Mouse (Mus musculus): ENCODE data around the gene Gramd1c. TPM values are rescaled to one million over a fixed set of nuclear protein-coding genes. Genes with fewer than 3 reads are reported as not detected.

The Gramd1c gene
- polyA plus RNA-seq, 1 experiment from 2014 or later, result 3.4 TPM

DNA sequence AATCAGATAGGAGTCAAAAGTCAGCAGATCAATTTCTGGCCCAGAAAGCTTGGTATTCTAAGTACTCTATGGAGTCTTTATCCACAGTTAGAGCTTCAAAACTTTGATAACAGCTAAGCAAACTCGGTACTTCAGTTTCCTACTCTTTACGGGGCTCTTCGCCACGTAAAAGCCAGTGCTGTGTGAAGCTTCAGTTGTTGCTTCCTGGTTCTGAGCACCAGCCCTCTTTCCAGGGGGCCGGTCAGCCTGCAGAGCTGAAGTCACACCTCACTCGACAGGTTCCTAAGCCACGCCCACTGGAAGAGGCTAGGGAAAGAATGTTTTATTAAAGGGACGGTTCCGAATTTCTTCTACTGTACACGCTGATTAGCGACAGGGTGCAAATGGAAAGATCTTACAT lies 47.0 kb downstream of the Gramd1c start:
- ATAC-seq (ENCODE audit: low FRiP score, low read depth), result no peak
- H3K4me2 ChIP-seq, result peak overlapping the region; percentile 25
- no peaks in the 10 kb centered on the region for H3K9me3 ChIP-seq
- H3K27me3 ChIP-seq, result no peaks in the 10 kb centered on the region
- H3K36me3 ChIP-seq, result no peaks in the 10 kb centered on the region
- H3K27ac ChIP-seq (replicated peaks), result no peak overlapping the region
- H3K9ac ChIP-seq, result no peak overlapping the region
- no peak overlapping the region for H3K4me3 ChIP-seq
- H3K4me1 ChIP-seq (replicated peaks), result no peaks in the 10 kb centered on the region
- 28% methylated on average over 11 of the region's 11 CpGs for WGBS

GRCm38 (mm10) chr16:44015416-44016158 lies 47.6 kb downstream of the Gramd1c start:
- Histone ChIP-seq H3K4me3 (no peak overlapping the region), H3K27me3 (no peaks in the 10 kb centered on the region), H3K4me2 (peak overlapping the region; percentile 25), H3K4me1 (replicated peaks) (no peaks in the 10 kb centered on the region), H3K27ac (replicated peaks) (no peak overlapping the region), H3K36me3 (no peaks in the 10 kb centered on the region), H3K9me3 (no peaks in the 10 kb centered on the region), H3K9ac (no peak overlapping the region)
- ATAC-seq (ENCODE audit: low FRiP score, low read depth), result no peak
- 75% methylated on average over 16 of the region's 16 CpGs for WGBS

DNA sequence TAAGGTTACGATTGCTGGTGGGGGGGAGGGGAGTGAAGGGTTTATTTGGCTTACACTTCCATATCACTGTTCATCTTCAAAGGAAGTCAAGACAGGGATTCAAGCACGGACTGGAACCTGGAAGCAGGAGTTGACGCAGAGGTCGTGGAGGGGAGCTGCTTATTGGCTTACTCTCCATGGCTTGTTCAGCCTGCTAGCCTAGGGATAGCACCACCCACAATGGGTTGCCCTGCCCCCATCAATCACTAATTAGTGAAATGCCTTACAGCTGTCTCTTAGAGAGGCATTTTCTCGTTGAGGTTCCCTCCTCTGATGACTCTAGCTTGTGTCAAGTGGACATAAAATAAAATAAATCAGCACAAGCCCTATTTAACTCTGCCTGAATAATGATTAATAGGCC lies 52.1 kb downstream of the Gramd1c start:
- 71% methylated on average over 5 of the region's 5 CpGs for WGBS

DNA sequence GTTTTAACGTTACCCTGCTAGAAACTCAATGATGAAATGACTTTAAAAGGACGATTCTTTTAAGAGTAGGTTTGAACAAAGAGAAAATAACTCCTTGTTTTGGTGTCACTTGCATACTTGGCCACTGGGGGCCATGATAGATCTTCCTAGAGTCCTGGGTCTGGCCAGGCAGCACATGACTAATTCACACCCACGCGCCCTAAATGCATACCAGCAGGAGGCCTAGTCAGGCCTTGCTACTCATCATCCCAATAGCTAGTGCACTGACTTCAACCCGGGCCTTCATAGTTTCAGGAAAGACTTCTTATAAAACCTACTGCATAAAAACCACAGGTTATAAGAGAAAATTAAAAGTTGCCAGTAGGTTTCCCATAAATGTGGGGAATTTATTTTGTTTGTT lies 61.1 kb downstream of the Gramd1c start:
- H3K4me1 ChIP-seq (replicated peaks), result no peaks in the 10 kb centered on the region
- H3K9ac ChIP-seq, result no peak overlapping the region
- H3K36me3 ChIP-seq, result no peaks in the 10 kb centered on the region
- no peak overlapping the region for H3K27ac ChIP-seq (replicated peaks)
- no peaks in the 10 kb centered on the region for H3K27me3 ChIP-seq
- no peak overlapping the region for H3K4me3 ChIP-seq
- no peak overlapping the region for H3K4me2 ChIP-seq
- WGBS, result 64% methylated on average over 5 of the region's 5 CpGs
- ATAC-seq (ENCODE audit: low FRiP score, low read depth), result no peak
- H3K9me3 ChIP-seq, result no peaks in the 10 kb centered on the region

More for the DNA sequence above, 52.1 kb downstream of the Gramd1c start:
- no peak for ATAC-seq (ENCODE audit: low FRiP score, low read depth)
- Histone ChIP-seq H3K9ac (no peak overlapping the region), H3K27me3 (no peaks in the 10 kb centered on the region), H3K4me1 (replicated peaks) (no peaks in the 10 kb centered on the region), H3K9me3 (no peaks in the 10 kb centered on the region), H3K4me3 (no peak overlapping the region), H3K36me3 (no peaks in the 10 kb centered on the region), H3K4me2 (no peak overlapping the region), H3K27ac (replicated peaks) (no peak overlapping the region)

DNA sequence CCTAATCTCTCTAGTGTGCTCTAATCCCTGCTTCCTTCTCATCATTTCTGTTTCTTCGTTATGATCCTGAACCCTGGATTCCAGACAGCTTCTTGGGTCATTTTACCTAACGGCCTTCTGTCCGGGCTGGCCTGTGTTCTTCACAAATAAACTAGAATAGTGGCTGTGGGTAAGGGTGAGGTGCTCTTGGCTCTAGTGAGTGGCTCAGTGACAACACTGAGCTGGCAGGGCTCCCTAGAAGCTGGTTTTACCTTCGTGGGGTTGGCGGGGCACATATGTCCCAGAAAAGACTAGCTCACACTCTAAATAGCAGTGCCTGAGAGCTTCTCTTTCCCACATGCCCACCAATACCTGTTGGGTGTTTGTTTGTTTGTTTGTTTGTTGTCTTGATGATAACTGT lies 63.6 kb downstream of the Gramd1c start:
- 84% methylated on average over 5 of the region's 5 CpGs for WGBS

DNA sequence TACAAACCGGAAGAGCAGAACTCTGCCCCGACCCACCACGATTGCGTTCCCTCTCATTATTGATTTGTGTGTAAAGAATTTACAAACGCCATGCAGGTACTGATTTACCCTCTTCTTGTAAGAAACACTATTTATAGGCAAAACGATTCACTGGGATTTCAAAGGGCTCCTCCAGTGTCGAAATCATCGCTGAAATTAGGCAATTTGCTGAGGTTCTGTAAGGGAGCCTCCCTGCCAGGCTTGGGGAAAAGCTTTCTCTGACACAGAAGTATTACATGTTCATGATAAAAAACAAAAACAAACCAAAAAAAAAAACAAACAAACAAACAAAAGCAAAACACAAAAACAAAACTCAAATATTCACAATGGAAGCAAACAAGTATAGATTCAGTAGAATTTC lies 64.0 kb downstream of the Gramd1c start:
- no peak overlapping the region for H3K27ac ChIP-seq (replicated peaks)
- H3K4me1 ChIP-seq (replicated peaks), result no peaks in the 10 kb centered on the region
- WGBS, result 80% methylated on average over 8 of the region's 8 CpGs
- H3K9ac ChIP-seq, result no peak overlapping the region
- no peak overlapping the region for H3K4me3 ChIP-seq
- H3K9me3 ChIP-seq, result no peaks in the 10 kb centered on the region
- no peaks in the 10 kb centered on the region for H3K27me3 ChIP-seq
- no peaks in the 10 kb centered on the region for H3K36me3 ChIP-seq
- no peak for ATAC-seq (ENCODE audit: low FRiP score, low read depth)
- no peak overlapping the region for H3K4me2 ChIP-seq

More for the DNA sequence above, 63.6 kb downstream of the Gramd1c start:
- H3K9me3 ChIP-seq, result no peaks in the 10 kb centered on the region
- H3K27ac ChIP-seq (replicated peaks), result no peak overlapping the region
- H3K4me3 ChIP-seq, result no peak overlapping the region
- H3K9ac ChIP-seq, result no peak overlapping the region
- no peaks in the 10 kb centered on the region for H3K27me3 ChIP-seq
- ATAC-seq (ENCODE audit: low FRiP score, low read depth), result no peak
- no peaks in the 10 kb centered on the region for H3K4me1 ChIP-seq (replicated peaks)
- no peak overlapping the region for H3K4me2 ChIP-seq
- H3K36me3 ChIP-seq, result no peaks in the 10 kb centered on the region

- H3K36me3 ChIP-seq, result no peaks in the 10 kb centered on the region
- no peak overlapping the region for H3K27ac ChIP-seq (replicated peaks)
- H3K4me3 ChIP-seq, result no peak overlapping the region
- no peak overlapping the region for H3K9ac ChIP-seq
- H3K9me3 ChIP-seq, result no peaks in the 10 kb centered on the region
- no peak overlapping the region for H3K4me2 ChIP-seq
- H3K4me1 ChIP-seq (replicated peaks), result no peaks in the 10 kb centered on the region
- ATAC-seq (ENCODE audit: low FRiP score, low read depth), result no peak
- no peaks in the 10 kb centered on the region for H3K27me3 ChIP-seq
- 88% methylated on average over 3 of the region's 3 CpGs for WGBS
These were observed 68.5 kb downstream of the Gramd1c start for GRCm38 (mm10) chr16:43994623-43995022.

- Histone ChIP-seq H3K4me1 (replicated peaks) (no peaks in the 10 kb centered on the region), H3K27me3 (no peaks in the 10 kb centered on the region), H3K36me3 (no peaks in the 10 kb centered on the region), H3K4me3 (no peak overlapping the region), H3K9me3 (no peaks in the 10 kb centered on the region), H3K27ac (replicated peaks) (no peak overlapping the region), H3K4me2 (no peak overlapping the region), H3K9ac (no peak overlapping the region)
- ATAC-seq (ENCODE audit: low FRiP score, low read depth), result no peak
- 91% methylated on average over 4 of the region's 4 CpGs for WGBS
These were observed 76.8 kb downstream of the Gramd1c start for GRCm38 (mm10) chr16:43986299-43986698.

GRCm38 (mm10) chr16:43980110-43980609 lies 83.0 kb downstream of the Gramd1c start:
- H3K4me1 ChIP-seq (replicated peaks), result peaks cover 4% of the 10 kb centered on the region; the same call in 1 of the 2 replicates
- H3K4me2 ChIP-seq, result peak overlapping the region; percentile 98
- H3K27me3 ChIP-seq, result peaks cover 6% of the 10 kb centered on the region; the same call in 1 of the 2 replicates
- WGBS, result 30% methylated on average over 9 of the region's 9 CpGs
- H3K4me3 ChIP-seq, result peak overlapping the region; percentile 90
- no peak for ATAC-seq (ENCODE audit: low FRiP score, low read depth)
- no peaks in the 10 kb centered on the region for H3K9me3 ChIP-seq
- H3K36me3 ChIP-seq, result no peaks in the 10 kb centered on the region
- no peak overlapping the region for H3K27ac ChIP-seq (replicated peaks)
- H3K9ac ChIP-seq, result peak overlapping the region; percentile 66

GRCm38 (mm10) chr16:43979328-43980109 lies 83.6 kb downstream of the Gramd1c start, which contains the start of gene Zdhhc23:
Gene Zdhhc23, minus strand, starts transcription at chr16:43979791.
- H3K9me3 ChIP-seq, result no peaks in the 10 kb centered on the region
- peak within 1 kb of the TSS; percentile 98 for H3K4me2 ChIP-seq
- WGBS, result under 1% methylated on average over 97 of the region's 103 CpGs
- H3K36me3 ChIP-seq, result no peaks in the 10 kb centered on the region
- H3K4me3 ChIP-seq, result peak within 1 kb of the TSS; percentile 90
- H3K9ac ChIP-seq, result peak within 1 kb of the TSS; percentile 66
- peaks cover 6% of the 10 kb centered on the region; the same call in 1 of the 2 replicates for H3K27me3 ChIP-seq
- peak; percentile 86 for ATAC-seq (ENCODE audit: low FRiP score, low read depth)
- H3K4me1 ChIP-seq (replicated peaks), result peaks cover 4% of the 10 kb centered on the region; the same call in 1 of the 2 replicates
- no peak within 1 kb of the TSS for H3K27ac ChIP-seq (replicated peaks)

DNA sequence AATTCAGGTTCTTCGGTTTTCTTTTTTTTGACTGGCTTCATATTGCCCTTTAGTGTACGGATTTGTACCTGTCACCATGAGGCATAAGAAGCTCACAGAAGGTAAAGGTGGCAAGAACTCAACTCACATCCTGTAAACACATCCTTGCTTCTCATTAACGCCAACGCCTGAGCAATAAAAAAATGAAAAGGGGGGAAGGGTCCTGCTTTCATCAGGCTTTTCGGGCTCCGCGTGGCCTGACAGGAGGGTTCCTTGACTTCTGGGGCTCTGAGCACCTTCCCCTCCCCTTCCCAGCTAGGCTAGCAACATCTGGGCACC lies 84.2 kb downstream of the Gramd1c start:
- Histone ChIP-seq H3K27ac (replicated peaks) (no peak overlapping the region), H3K4me2 (peak overlapping the region; percentile 98), H3K9ac (peak overlapping the region; percentile 66), H3K9me3 (no peaks in the 10 kb centered on the region), H3K36me3 (no peaks in the 10 kb centered on the region), H3K27me3 (peaks cover 6% of the 10 kb centered on the region; the same call in 1 of the 2 replicates), H3K4me1 (replicated peaks) (peaks cover 4% of the 10 kb centered on the region; the same call in 1 of the 2 replicates), H3K4me3 (peak overlapping the region; percentile 90)
- 16% methylated on average over 7 of the region's 7 CpGs for WGBS
- no peak; the same call in 1 of the 2 replicates for ATAC-seq (ENCODE audit: low FRiP score, low read depth)

DNA sequence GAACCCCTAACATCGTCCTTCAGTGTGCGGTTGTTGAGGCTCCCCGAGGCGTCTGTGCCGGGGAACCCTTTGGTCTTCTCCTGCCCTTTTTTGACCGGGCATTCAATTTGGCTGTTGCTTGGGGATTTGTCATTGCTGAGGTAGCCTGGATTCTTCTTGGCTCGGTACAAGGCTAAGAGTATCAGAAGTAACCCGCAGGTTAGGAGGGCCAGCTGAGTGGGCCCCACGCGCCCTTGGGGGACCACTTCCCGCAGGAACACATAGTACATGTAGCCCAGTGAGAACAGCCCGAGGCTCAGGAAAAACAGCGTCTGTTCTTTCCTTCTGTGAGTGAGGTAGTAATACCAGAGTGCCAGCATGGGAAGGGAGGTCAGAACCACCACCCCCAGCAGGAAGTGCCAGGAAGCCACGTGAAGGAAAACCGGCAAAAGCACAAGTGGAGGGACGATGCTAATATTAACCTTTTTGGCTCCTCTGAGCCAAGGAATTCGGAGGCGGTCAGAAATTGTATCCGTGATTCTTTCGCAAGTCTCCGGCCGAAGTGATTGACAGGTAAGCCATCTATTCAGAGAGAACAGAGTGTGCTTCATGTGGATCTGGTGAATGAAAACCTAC lies 89.4 kb downstream of the Gramd1c start:
- no peak overlapping the region for H3K27ac ChIP-seq (replicated peaks)
- H3K27me3 ChIP-seq, result no peaks in the 10 kb centered on the region
- WGBS, result 78% methylated on average over 22 of the region's 22 CpGs
- no peak overlapping the region for H3K4me2 ChIP-seq
- H3K4me1 ChIP-seq (replicated peaks), result no peaks in the 10 kb centered on the region
- H3K9ac ChIP-seq, result no peak overlapping the region
- no peak for ATAC-seq (ENCODE audit: low FRiP score, low read depth)
- no peak overlapping the region for H3K4me3 ChIP-seq
- H3K9me3 ChIP-seq, result no peaks in the 10 kb centered on the region
- H3K36me3 ChIP-seq, result peaks cover 4% of the 10 kb centered on the region

All from hindbrain, embryonic 15.5 days (tissue).